Mouse (Mus musculus) retina, postnatal 1 day (tissue): ENCODE results near the gene Gm14151.
"Not testable (repeated sequence)": the region's sequence is repeated elsewhere in the genome, so short reads cannot be mapped to it uniquely, and the experiment has no call there.

ENCODE experiments used
- DNase-seq: peaks from one replicate; pipeline ENCODE4 v3.0.0-alpha.2; 2012

The Gm14151 gene

DNA sequence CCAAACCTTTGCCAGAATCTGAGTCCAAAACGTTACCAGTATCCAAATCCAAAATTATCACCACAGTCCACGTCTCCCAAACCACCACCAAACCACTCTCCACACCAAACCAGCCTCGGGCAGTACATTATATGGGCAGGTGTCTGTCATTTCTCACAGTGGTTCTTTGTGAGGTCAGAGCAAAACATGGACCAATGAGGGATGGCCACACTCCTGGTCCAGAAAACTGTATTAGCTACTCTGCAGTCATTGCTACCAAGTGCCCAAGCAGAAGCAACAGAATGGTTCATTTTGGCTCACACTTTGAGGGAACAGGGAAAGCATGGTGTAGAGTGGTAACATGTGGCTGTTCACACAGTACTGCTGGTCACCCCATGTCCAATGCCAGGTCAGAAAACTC is at the start of gene Gm14151:
Gene Gm14151 (minus strand): TSS at position 101 of the 400 bp plus-strand sequence.
- not testable (repeated sequence) for DNase-seq

DNA sequence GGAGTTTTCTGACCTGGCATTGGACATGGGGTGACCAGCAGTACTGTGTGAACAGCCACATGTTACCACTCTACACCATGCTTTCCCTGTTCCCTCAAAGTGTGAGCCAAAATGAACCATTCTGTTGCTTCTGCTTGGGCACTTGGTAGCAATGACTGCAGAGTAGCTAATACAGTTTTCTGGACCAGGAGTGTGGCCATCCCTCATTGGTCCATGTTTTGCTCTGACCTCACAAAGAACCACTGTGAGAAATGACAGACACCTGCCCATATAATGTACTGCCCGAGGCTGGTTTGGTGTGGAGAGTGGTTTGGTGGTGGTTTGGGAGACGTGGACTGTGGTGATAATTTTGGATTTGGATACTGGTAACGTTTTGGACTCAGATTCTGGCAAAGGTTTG is 5.8 kb upstream of the Gm14151 start, which contains the start of gene Gm14147:
Gene Gm14147 (plus strand): TSS at position 301 of the 400 bp plus-strand sequence.
- not testable (repeated sequence) for DNase-seq

- no peak for DNase-seq
Observed at GRCm38 (mm10) chr2:151056637-151057036, 35.5 kb downstream of the Gm14151 start.

DNA sequence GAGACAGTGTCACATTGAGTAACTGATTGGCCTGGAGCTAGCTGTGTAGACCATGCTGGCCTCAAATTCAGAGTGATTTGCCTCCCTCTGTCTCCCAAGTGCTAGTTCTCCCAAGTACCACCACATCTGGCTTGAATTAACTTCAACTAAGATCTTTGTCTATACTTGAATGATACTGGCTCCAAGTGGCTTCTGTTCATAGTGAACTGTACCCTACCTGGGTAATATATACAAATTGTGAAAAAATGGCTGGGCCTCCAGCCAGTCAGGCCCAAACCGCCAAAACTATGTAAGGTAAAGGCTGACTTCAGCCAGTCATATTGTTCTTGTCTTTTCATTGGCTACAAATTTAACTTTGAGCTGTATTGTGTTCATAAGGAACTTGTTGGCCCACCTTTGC is 51.7 kb downstream of the Gm14151 start:
- no peak for DNase-seq

- no peak for DNase-seq
Observed at GRCm38 (mm10) chr2:151039726-151040125, 52.4 kb downstream of the Gm14151 start.

- DNase-seq, result peak; percentile 98
Observed at GRCm38 (mm10) chr2:151039232-151039695, 52.9 kb downstream of the Gm14151 start, which contains the start of the genes Ninl and Nanp. TSS of gene Ninl (minus strand) at chr2:151039382. TSS of gene Nanp (minus strand) at chr2:151039398.

DNA sequence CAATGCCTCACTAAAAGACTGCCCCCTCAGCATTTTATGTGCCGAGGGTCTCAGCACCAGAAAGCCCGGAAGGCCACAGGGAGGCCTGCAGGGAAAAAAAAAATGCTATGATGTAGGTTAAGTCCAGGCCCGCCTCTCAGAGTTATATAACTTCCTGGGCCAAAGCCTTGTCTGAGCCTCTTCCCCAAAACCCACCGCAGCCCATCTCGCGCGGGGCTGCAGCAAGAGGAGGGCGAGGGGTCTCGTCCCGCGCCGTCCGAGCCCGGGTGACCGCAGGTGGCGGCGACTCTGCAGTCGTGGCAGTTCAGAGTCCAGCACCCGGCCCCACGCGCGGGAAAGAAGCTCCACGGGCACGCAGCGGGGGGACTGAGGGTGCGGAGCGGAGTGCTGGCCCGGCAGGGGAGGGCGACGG is 53.3 kb downstream of the Gm14151 start:
- DNase-seq, result no peak

DNA sequence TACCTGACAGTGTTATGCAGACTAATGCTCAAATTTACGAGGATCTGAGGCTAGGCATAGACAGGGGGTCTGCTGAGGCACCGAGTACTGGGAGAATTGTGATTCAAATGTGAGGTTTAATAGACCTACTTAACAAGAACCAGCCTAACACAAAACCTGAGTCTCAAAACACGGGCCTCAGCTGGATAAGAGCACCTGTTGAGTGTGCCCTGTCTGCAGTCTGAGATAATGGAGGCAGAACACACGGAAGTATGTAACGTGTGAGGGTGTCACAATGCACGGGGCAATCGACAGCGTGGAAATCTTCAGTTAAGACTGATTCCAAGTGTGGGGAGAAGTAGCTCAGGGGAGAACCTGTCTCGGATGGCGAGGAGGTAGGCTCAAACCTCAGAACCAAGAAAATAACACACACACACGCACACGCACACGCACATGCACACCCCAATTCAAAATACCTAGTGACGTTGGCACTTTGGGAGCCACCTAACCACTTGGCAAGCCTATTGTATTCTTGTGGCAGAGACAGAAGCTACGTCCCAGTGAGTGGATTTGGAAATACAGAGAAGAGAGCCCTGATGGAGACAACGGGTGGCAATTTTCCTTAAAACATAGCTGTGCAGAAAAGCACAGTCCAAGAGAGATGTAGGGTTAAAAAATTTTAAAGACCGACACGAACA is 54.1 kb downstream of the Gm14151 start:
- DNase-seq, result peak; percentile 6

DNA sequence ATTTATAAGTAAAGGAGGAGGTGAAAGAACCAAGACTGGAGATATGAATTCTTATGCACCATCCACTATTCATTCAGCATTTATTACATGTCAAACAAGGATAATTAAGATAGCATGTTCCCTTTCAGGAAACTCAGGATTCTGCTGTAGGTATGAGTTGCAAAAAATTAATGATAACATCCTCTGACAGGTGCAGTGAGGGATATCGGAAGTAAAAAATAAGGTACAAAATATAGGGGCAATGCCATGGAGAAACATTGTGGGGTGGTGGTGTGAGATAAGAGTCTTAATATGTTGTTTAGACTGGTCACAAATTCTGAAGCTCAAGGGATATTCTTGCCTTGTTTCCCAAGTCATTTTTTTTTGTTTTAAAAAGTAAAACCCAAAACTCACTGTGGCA is 54.9 kb downstream of the Gm14151 start:
- no peak for DNase-seq
